Mouse (Mus musculus) T-cell, adult 2 months (primary cell): Measurements from ENCODE around the gene Mcoln1.

Experiments
- DNase-seq: peaks from one replicate; pipeline ENCODE4 v3.0.0; 2022; ENCODE audit warnings: low spot score

The Mcoln1 gene

DNA sequence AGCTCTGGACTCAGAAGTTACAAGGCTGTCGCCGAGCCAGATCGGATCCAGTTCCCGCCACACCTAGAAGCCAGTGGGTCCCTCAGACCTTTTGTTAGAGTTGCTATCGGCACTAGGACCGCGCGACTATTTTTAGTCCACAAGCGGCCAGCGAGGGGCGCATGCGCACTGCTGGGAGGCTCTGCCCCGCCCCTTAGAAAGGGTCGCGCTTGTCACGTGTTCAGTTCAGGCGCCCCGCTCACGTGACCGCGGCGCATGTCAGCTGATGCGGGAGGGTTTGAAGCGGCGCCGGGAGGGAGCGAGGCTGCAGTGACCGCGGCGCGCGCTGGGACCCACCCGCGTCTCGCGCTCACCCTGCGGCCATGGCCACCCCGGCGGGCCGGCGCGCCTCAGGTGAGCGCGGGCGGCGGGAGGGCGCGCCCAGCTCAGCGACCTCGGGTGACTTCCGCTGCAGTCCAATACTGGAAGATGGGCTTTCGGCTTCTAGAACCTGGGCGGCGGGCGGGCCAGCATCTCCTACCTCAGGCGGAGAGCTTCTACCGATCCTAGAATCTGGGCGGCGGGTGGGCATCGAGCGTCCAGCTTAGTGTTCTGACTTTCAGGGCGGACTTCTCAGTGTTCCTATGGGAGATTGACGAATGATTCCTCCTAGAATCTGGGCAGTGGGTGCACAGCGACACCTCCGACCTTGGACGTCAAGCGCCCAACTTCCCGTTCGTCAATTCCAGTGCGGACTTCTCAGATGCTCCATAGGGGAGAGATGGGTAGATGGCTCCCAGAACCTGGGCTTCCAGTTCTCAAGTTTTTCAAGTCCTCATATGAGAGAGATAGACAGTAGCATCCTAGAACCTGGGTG is at the start of gene Mcoln1:
Gene Mcoln1, plus strand, starts transcription at position 223 of the 856 bp plus-strand sequence.
- DNase-seq: peak; percentile 97

DNA sequence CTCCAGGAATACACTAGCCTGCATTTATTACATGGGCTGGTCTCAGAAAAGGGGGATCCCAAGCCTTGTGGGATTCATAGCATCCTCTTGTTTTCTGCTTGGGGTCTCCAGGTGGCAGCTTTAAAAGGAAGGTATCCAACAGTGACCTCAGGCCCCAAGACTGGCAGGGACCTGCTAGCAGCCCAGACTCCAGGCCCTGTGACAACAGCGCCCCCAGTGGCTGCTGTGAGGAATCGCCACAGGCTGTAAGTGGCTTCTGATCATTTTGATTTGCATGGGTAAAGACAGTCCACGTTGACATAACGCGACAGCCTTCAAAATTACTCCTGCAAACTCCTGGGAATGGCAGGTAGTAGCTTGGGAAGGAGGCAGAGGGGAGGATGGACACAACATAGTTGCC is 49.6 kb upstream of the Mcoln1 start:
- DNase-seq: peak; percentile 41

DNA sequence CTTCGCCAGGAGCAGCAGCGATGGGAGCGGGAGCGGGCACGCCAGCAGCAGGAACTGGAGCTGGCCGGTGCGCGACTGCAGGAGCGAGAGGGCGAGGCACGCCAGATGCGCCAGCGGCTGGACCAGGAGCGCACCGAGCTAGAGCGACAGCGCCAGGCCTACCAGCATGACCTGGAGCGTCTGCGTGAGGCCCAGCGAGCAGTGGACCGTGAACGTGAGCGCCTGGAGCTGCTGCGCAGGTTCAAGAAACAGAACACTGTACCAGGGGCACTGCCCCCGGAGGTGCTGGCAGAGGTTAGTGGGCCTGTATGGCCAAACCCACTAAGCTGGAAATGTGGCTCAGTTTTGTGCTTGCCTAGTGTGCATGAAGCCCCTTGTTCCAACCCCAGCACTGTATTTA is 48.3 kb upstream of the Mcoln1 start:
- no peak for DNase-seq

DNA sequence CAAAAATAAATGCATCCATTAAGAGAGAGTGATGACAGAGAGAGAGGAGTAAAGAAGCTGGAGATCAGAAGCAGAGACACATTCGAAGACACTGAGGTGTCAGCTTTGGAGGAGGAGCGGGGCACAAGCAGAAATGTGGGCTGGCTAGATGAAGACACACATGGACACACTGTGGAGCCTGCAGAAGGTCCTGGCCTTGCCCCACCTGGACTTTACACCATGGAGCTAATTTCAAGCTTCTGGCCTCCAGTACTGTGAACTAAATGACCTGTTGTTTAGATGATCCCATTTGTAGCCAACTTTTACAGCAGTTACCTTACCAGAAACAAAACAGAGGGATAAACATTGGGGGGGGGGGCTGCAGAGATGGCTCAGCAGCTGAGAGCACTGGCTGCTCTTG is 37.0 kb upstream of the Mcoln1 start:
- DNase-seq: no peak

DNA sequence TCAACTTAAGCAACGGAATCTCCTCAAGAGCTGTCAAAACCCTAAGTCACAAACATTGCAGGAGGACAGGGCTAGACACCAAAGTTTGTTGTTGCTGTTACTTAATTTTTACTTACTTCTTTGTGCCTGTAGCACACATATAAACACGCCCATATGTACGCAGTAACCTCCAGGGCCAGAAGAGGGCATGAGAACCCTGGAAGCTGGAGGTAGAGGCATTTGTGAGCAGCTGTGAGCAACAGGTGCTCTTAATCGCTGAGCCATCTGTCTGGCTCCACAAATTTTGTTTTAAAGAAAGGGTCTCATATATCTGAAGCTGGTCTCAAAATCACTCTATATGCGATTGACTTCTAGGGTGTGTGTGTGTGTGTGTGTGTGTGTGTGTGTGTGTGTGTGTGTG is 35.9 kb upstream of the Mcoln1 start:
- DNase-seq: peak; percentile 40

GRCm38 (mm10) chr8:3467006-3467885 is 33.0 kb upstream of the Mcoln1 start, which contains the start of gene Pex11g:
Gene Pex11g, minus strand, starts transcription at chr8:3467680.
- DNase-seq: peak; percentile 70

- DNase-seq: no peak
Measured at GRCm38 (mm10) chr8:3467886-3468545, 32.2 kb upstream of the Mcoln1 start.

GRCm38 (mm10) chr8:3468838-3469237 is 31.4 kb upstream of the Mcoln1 start:
- no peak for DNase-seq

DNA sequence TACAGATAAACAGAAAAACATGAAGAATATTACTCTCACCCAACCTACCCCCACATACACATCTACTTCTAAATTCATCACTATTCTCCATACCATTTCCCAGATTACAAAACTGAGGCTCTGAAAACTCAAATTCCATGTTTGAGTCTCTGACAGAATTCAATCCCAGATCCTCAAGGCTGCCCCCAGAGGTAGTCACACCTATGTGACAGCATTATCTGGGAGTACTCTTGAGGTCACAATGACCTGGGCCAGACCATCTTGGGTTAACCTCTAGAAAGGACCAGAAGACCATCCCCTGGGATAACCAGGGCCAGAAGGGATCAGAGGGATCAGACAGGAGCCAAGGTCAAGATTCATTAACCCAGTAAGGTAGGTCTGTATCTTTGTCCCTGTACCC is 29.7 kb upstream of the Mcoln1 start, which contains the start of gene Tex45:
Gene Tex45, plus strand, starts transcription at position 301 of the 400 bp plus-strand sequence.
- no peak for DNase-seq

- no peak for DNase-seq
Measured at GRCm38 (mm10) chr8:3475715-3476429, 24.4 kb upstream of the Mcoln1 start.

GRCm38 (mm10) chr8:3480221-3480785 is 20.0 kb upstream of the Mcoln1 start:
- no peak for DNase-seq

DNA sequence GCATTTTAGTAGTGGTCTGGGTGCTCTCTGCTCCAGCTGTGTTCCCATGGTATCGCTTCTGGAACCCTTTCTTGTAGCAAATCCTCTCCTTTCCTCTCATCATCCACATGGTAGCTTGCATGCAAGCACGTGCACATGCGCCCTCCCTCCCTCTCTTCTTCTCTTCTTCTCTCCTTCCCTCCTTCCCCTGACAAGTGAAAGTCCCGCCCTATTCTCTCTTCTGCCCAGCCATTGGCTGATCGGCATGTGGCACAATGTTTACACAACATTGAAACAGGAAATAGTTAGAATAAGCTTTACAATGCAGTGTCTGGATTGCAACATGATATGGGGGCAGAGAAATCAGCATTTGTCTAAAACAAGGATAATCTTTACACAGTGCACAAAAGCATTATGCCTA is 18.7 kb upstream of the Mcoln1 start:
- no peak for DNase-seq

DNA sequence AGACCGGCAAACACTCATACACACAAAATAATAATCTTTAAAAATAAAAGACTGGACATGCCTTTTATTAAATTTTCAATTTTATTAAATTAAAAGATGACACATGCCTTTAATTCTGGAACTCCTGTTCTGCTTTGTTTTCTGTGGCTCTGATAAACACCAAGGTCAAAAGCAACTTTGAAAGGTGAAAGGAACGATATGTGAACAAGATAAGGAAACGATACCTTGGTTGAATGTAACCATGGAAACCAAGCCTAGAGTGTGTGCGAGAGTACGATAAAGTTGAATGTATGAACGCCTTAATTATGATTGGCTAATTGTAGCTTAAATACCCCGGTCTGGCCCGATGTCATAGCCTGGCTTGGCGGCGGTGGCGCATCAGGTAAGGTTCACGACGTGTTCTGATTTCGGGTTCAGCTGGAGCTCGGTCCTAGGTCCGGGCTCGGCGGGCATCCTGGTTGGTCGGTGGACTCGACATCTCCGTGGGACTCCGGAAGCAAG is 18.0 kb upstream of the Mcoln1 start:
- no peak for DNase-seq

GRCm38 (mm10) chr8:3483546-3483945 is 16.7 kb upstream of the Mcoln1 start:
- DNase-seq: no peak

DNA sequence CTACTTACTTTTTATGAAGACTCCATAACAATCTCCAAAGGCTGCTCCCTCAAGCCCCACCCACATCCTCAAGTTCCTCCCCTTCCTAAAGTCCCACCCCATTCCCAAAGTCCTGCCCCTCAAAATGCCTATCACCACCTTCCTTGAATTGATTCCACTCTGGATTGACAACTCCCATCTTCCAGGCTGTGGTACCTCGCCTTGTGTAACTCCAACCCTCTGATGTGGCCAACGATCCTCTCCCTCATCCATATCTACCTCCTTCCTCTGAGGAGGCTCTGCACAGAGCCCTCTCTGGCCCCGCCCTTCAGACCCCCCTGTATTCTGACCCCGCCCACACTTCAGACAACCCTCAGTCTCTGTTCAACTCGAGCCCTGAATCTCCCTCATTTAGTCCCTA is 15.1 kb upstream of the Mcoln1 start:
- no peak for DNase-seq

- DNase-seq: peak; percentile 50
Measured at GRCm38 (mm10) chr8:3492901-3493844, 7.1 kb upstream of the Mcoln1 start, which contains the start of gene Zfp358. Gene Zfp358, plus strand, starts transcription at chr8:3493138.

- no peak for DNase-seq
Measured at GRCm38 (mm10) chr8:3493845-3494208, 6.4 kb upstream of the Mcoln1 start.

GRCm38 (mm10) chr8:3495578-3496427 is 4.5 kb upstream of the Mcoln1 start:
- no peak for DNase-seq

DNA sequence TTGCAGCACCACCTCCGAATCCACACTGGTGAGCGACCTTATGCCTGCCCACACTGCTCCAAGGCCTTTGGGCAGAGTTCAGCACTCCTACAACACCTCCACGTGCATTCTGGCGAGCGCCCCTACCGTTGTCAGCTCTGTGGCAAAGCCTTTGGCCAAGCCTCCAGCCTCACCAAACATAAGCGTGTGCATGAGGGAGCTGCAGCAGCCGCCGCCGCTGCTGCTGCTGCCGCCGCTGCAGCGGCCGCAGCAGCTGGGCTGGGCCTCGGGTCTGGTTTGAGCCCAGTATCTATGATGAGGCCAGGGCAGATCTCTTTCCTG is 3.9 kb upstream of the Mcoln1 start:
- no peak for DNase-seq
